Mouse (Mus musculus): ENCODE measurements around the gene Map2k6. TPM values are rescaled to one million over a fixed set of nuclear protein-coding genes. Genes with fewer than 3 reads are reported as not detected.

The Map2k6 gene
- polyA plus RNA-seq, 1 experiment from 2014 or later, result 22.2 TPM

GRCm38 (mm10) chr11:110416691-110417090 lies 17.8 kb downstream of the Map2k6 start:
- H3K36me3 ChIP-seq (ENCODE audit: control insufficient read depth, insufficient read depth, low read length), result no peaks in the 10 kb centered on the region
- no peaks in the 10 kb centered on the region for H3K27me3 ChIP-seq (ENCODE audit: control insufficient read depth, insufficient read depth, low read length)
- H3K27ac ChIP-seq (ENCODE audit: low read depth, low read length), result no peak overlapping the region
- H3K4me1 ChIP-seq (ENCODE audit: control insufficient read depth, insufficient read depth, low read length), result no peaks in the 10 kb centered on the region
- no peak for ATAC-seq (ENCODE audit: low read depth)
- H3K9ac ChIP-seq (replicated peaks; ENCODE audit: low read depth, low read length), result no peak overlapping the region
- no peak overlapping the region for H3K4me3 ChIP-seq (ENCODE audit: low read depth, low read length)
- WGBS, result 70% methylated on average over 6 of the region's 6 CpGs
- H3K9me3 ChIP-seq (ENCODE audit: control insufficient read depth, low read length), result no peaks in the 10 kb centered on the region
- H3K4me2 ChIP-seq (ENCODE audit: low read depth, low read length), result no peak overlapping the region

GRCm38 (mm10) chr11:110420463-110420862 lies 21.5 kb downstream of the Map2k6 start:
- no peaks in the 10 kb centered on the region for H3K4me1 ChIP-seq (ENCODE audit: control insufficient read depth, insufficient read depth, low read length)
- 93% methylated on average over 7 of the region's 7 CpGs for WGBS
- no peak overlapping the region for H3K4me3 ChIP-seq (ENCODE audit: low read depth, low read length)
- H3K27ac ChIP-seq (ENCODE audit: low read depth, low read length), result no peak overlapping the region
- H3K9me3 ChIP-seq (ENCODE audit: control insufficient read depth, low read length), result no peaks in the 10 kb centered on the region
- no peak overlapping the region for H3K9ac ChIP-seq (replicated peaks; ENCODE audit: low read depth, low read length)
- ATAC-seq (ENCODE audit: low read depth), result no peak
- no peaks in the 10 kb centered on the region for H3K36me3 ChIP-seq (ENCODE audit: control insufficient read depth, insufficient read depth, low read length)
- no peaks in the 10 kb centered on the region for H3K27me3 ChIP-seq (ENCODE audit: control insufficient read depth, insufficient read depth, low read length)
- H3K4me2 ChIP-seq (ENCODE audit: low read depth, low read length), result no peak overlapping the region

GRCm38 (mm10) chr11:110426572-110427145 lies 27.7 kb downstream of the Map2k6 start:
- ATAC-seq (ENCODE audit: low read depth), result no peak
- Histone ChIP-seq H3K4me3 (ENCODE audit: low read depth, low read length) (no peak overlapping the region), H3K9ac (replicated peaks; ENCODE audit: low read depth, low read length) (no peak overlapping the region), H3K4me2 (ENCODE audit: low read depth, low read length) (no peak overlapping the region), H3K9me3 (ENCODE audit: control insufficient read depth, low read length) (no peaks in the 10 kb centered on the region), H3K4me1 (ENCODE audit: control insufficient read depth, insufficient read depth, low read length) (no peaks in the 10 kb centered on the region), H3K27ac (ENCODE audit: low read depth, low read length) (no peak overlapping the region), H3K36me3 (ENCODE audit: control insufficient read depth, insufficient read depth, low read length) (no peaks in the 10 kb centered on the region), H3K27me3 (ENCODE audit: control insufficient read depth, insufficient read depth, low read length) (no peaks in the 10 kb centered on the region)
- 52% methylated on average over 6 of the region's 6 CpGs for WGBS

GRCm38 (mm10) chr11:110427159-110427561 lies 28.2 kb downstream of the Map2k6 start:
- Histone ChIP-seq H3K9me3 (ENCODE audit: control insufficient read depth, low read length) (no peaks in the 10 kb centered on the region), H3K27me3 (ENCODE audit: control insufficient read depth, insufficient read depth, low read length) (no peaks in the 10 kb centered on the region), H3K4me1 (ENCODE audit: control insufficient read depth, insufficient read depth, low read length) (no peaks in the 10 kb centered on the region), H3K36me3 (ENCODE audit: control insufficient read depth, insufficient read depth, low read length) (no peaks in the 10 kb centered on the region), H3K4me3 (ENCODE audit: low read depth, low read length) (no peak overlapping the region), H3K9ac (replicated peaks; ENCODE audit: low read depth, low read length) (no peak overlapping the region), H3K4me2 (ENCODE audit: low read depth, low read length) (no peak overlapping the region), H3K27ac (ENCODE audit: low read depth, low read length) (no peak overlapping the region)
- no peak for ATAC-seq (ENCODE audit: low read depth)
- WGBS, result 44% methylated on average over 11 of the region's 11 CpGs

- no peaks in the 10 kb centered on the region for H3K27me3 ChIP-seq (ENCODE audit: control insufficient read depth, insufficient read depth, low read length)
- no peaks in the 10 kb centered on the region for H3K4me1 ChIP-seq (ENCODE audit: control insufficient read depth, insufficient read depth, low read length)
- H3K9me3 ChIP-seq (ENCODE audit: control insufficient read depth, low read length), result no peaks in the 10 kb centered on the region
- H3K4me3 ChIP-seq (ENCODE audit: low read depth, low read length), result no peak overlapping the region
- H3K36me3 ChIP-seq (ENCODE audit: control insufficient read depth, insufficient read depth, low read length), result no peaks in the 10 kb centered on the region
- 96% methylated on average over 6 of the region's 6 CpGs for WGBS
- H3K27ac ChIP-seq (ENCODE audit: low read depth, low read length), result no peak overlapping the region
- H3K9ac ChIP-seq (replicated peaks; ENCODE audit: low read depth, low read length), result no peak overlapping the region
- H3K4me2 ChIP-seq (ENCODE audit: low read depth, low read length), result no peak overlapping the region
- ATAC-seq (ENCODE audit: low read depth), result no peak
Measured at GRCm38 (mm10) chr11:110428999-110429398, 30.1 kb downstream of the Map2k6 start.

- Histone ChIP-seq H3K36me3 (ENCODE audit: control insufficient read depth, insufficient read depth, low read length) (no peaks in the 10 kb centered on the region), H3K27me3 (ENCODE audit: control insufficient read depth, insufficient read depth, low read length) (no peaks in the 10 kb centered on the region), H3K4me3 (ENCODE audit: low read depth, low read length) (no peak overlapping the region), H3K27ac (ENCODE audit: low read depth, low read length) (no peak overlapping the region), H3K9ac (replicated peaks; ENCODE audit: low read depth, low read length) (no peak overlapping the region), H3K9me3 (ENCODE audit: control insufficient read depth, low read length) (no peaks in the 10 kb centered on the region), H3K4me2 (ENCODE audit: low read depth, low read length) (no peak overlapping the region), H3K4me1 (ENCODE audit: control insufficient read depth, insufficient read depth, low read length) (no peaks in the 10 kb centered on the region)
- no peak for ATAC-seq (ENCODE audit: low read depth)
- 83% methylated on average over 3 of the region's 3 CpGs for WGBS
Measured at GRCm38 (mm10) chr11:110429837-110430418, 31.0 kb downstream of the Map2k6 start.

DNA sequence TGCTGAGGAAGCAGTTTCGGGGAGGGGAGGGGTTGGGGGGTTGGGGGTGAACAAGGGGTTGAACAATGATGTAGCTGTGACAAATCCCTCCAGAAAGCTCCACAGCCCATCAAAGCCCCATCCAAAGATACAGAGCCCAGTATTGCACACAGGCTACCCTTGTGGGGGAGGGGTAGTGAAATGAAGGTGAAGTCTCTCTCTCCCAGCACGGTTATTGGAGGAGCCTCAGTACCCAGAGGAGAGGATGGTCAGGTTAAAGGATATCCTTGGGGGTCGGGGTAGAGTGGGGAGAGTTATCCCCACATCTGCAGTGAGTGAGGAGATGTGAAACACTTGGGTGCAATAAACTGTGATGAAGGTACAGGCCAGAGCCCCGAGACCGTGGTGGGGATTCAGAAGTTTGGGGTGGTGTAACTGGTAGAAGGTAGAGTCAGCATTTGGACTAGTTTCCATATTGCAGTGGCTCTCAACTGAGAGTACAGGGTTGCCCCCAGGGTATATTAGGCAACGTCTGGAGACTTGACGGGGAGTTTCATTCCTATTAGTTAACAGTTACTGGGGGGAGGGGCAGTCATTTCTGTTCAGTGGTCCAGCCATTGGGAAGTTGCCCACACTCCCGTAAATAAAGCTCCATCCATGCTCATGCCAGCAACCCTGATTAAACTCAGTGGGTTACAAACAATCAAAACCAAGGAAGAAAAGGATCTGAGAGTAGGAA lies 37.1 kb downstream of the Map2k6 start:
- ATAC-seq (ENCODE audit: low read depth), result no peak
- no peak overlapping the region for H3K4me3 ChIP-seq (ENCODE audit: low read depth, low read length)

DNA sequence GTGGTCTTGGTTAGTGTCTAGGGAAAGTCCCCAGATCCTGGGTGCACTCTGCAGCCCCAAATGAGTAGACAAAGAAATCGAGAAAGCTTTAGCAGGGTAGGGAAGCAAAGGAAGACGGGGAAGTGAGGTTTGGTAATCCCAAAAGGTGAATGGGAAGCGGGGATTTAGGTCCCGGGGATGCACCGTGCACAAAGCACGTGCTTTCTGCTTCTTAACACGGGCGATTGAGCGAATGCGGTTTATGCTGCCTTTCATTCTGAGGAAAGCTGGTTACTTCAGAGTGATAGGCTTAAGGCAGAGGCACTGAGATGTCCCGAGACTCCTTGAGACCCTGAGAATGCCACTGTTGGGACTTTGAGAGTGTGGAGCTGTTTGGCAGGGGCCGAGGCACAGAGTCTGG lies 38.1 kb downstream of the Map2k6 start:
- WGBS, result 76% methylated on average over 12 of the region's 12 CpGs
- H3K27ac ChIP-seq (ENCODE audit: low read depth, low read length), result no peak overlapping the region
- ATAC-seq (ENCODE audit: low read depth), result no peak
- H3K27me3 ChIP-seq (ENCODE audit: control insufficient read depth, insufficient read depth, low read length), result no peaks in the 10 kb centered on the region
- no peaks in the 10 kb centered on the region for H3K4me1 ChIP-seq (ENCODE audit: control insufficient read depth, insufficient read depth, low read length)
- H3K9ac ChIP-seq (replicated peaks; ENCODE audit: low read depth, low read length), result no peak overlapping the region
- H3K4me3 ChIP-seq (ENCODE audit: low read depth, low read length), result no peak overlapping the region
- no peak overlapping the region for H3K4me2 ChIP-seq (ENCODE audit: low read depth, low read length)
- no peaks in the 10 kb centered on the region for H3K9me3 ChIP-seq (ENCODE audit: control insufficient read depth, low read length)
- H3K36me3 ChIP-seq (ENCODE audit: control insufficient read depth, insufficient read depth, low read length), result no peaks in the 10 kb centered on the region

More for the DNA sequence above, 37.1 kb downstream of the Map2k6 start:
- Histone ChIP-seq H3K27me3 (ENCODE audit: control insufficient read depth, insufficient read depth, low read length) (no peaks in the 10 kb centered on the region), H3K27ac (ENCODE audit: low read depth, low read length) (no peak overlapping the region), H3K4me1 (ENCODE audit: control insufficient read depth, insufficient read depth, low read length) (no peaks in the 10 kb centered on the region), H3K4me2 (ENCODE audit: low read depth, low read length) (no peak overlapping the region), H3K9ac (replicated peaks; ENCODE audit: low read depth, low read length) (no peak overlapping the region), H3K9me3 (ENCODE audit: control insufficient read depth, low read length) (no peaks in the 10 kb centered on the region), H3K36me3 (ENCODE audit: control insufficient read depth, insufficient read depth, low read length) (no peaks in the 10 kb centered on the region)
- WGBS, result 70% methylated on average over 8 of the region's 8 CpGs

DNA sequence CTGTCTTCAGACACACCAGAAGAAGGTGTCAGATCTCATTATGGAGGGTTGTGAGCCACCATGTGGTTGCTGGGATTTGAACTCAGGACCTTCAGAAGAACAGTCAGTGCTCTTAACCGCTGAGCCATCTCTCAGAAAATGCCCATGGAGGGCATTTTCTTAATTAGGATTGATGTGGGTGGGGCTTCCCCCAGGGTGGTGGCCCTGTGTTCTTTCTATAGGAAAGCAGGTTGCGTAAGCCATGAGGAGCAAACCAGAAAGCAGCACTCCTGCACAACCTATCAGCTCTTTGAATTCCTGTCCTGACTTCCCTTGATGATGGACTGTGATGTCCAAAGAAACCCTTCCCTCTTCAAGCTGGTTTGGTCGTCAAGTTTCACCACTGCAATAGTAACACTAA lies 39.2 kb downstream of the Map2k6 start:
- Histone ChIP-seq H3K4me3 (ENCODE audit: low read depth, low read length) (no peak overlapping the region), H3K27me3 (ENCODE audit: control insufficient read depth, insufficient read depth, low read length) (no peaks in the 10 kb centered on the region), H3K36me3 (ENCODE audit: control insufficient read depth, insufficient read depth, low read length) (no peaks in the 10 kb centered on the region), H3K9me3 (ENCODE audit: control insufficient read depth, low read length) (no peaks in the 10 kb centered on the region), H3K27ac (ENCODE audit: low read depth, low read length) (no peak overlapping the region), H3K4me2 (ENCODE audit: low read depth, low read length) (no peak overlapping the region), H3K9ac (replicated peaks; ENCODE audit: low read depth, low read length) (no peak overlapping the region), H3K4me1 (ENCODE audit: control insufficient read depth, insufficient read depth, low read length) (no peaks in the 10 kb centered on the region)
- 97% methylated on average over 3 of the region's 3 CpGs for WGBS
- ATAC-seq (ENCODE audit: low read depth), result no peak
